Mouse (Mus musculus) naive thymus-derived CD4-positive, alpha-beta T cell, adult 5 months (primary cell): ENCODE measurements around the gene Sec14l5. TPM values are rescaled to one million over a fixed set of nuclear protein-coding genes. Genes with fewer than 3 reads are reported as not detected.

Experiments used
- polyA plus RNA-seq: library from polyadenylated mRNA; unstranded; fragments of 100-300 nt; shearing (Covaris generic); gene quantifications from one replicate; pipeline ENCODE4 v1.2.1, GENCODE M21; 2017

The Sec14l5 gene
- not detected for polyA plus RNA-seq

GRCm38 (mm10) chr16:5147037-5147385 lies at the start of gene Sec14l5:
Gene Sec14l5 (plus strand): TSS chr16:5147109.

GRCm38 (mm10) chr16:5132401-5132801 lies 14.5 kb upstream of the Sec14l5 start, which contains the start of gene Ppl:
Gene Ppl (minus strand): TSS chr16:5132421.

GRCm38 (mm10) chr16:5203668-5204433 lies 56.9 kb downstream of the Sec14l5 start, which contains the start of gene Nagpa:
Gene Nagpa (minus strand): TSS chr16:5204012.

GRCm38 (mm10) chr16:5222140-5222539 lies 75.2 kb downstream of the Sec14l5 start, which contains the start of gene AU021092:
Gene AU021092 (minus strand): TSS chr16:5222299.

GRCm38 (mm10) chr16:5233418-5234313 lies 86.8 kb downstream of the Sec14l5 start, which contains the start of gene Alg1:
Gene Alg1 (plus strand): TSS chr16:5233621.

Other genes starting within 250 kb of the Sec14l5 start
- gene Nudt16l1, start 208.3 kb upstream of the Sec14l5 start, polyA plus RNA-seq: 64.3 TPM
- gene Anks3, start 182.9 kb upstream of the Sec14l5 start, polyA plus RNA-seq: 69.7 TPM
- not detected for gene Sept12, start 149.3 kb upstream of the Sec14l5 start, polyA plus RNA-seq
- gene Smim22, start 139.8 kb upstream of the Sec14l5 start, polyA plus RNA-seq: not detected
- 11.5 TPM for gene Rogdi, start 133.6 kb upstream of the Sec14l5 start, polyA plus RNA-seq
- gene Glyr1, start 97.2 kb upstream of the Sec14l5 start, polyA plus RNA-seq: 156 TPM
- 92.4 TPM for gene Ubn1, start 97.1 kb upstream of the Sec14l5 start, polyA plus RNA-seq
- gene Ppl, start 14.7 kb upstream of the Sec14l5 start, polyA plus RNA-seq: 0.20 TPM
- gene Nagpa, start 56.9 kb downstream of the Sec14l5 start, polyA plus RNA-seq: 33.8 TPM
- gene AU021092, start 75.2 kb downstream of the Sec14l5 start, polyA plus RNA-seq: not detected
- gene Alg1, start 86.5 kb downstream of the Sec14l5 start, polyA plus RNA-seq: 46.9 TPM
- gene Eef2kmt, start 108.9 kb downstream of the Sec14l5 start, polyA plus RNA-seq: 32.0 TPM